Mouse (Mus musculus) spleen, adult 2 months (tissue): Measurements from ENCODE around the gene Pacsin2.

Experiments used
- CTCF ChIP-seq: fragments of 200-500 bp; IDR thresholded peaks from 2 replicates; pipeline ENCODE4 v1.5.1; 2011; ENCODE audit warnings: mild to moderate bottlenecking, inconsistent platforms; ENCODE audit not compliant: insufficient read depth, insufficient read length, insufficient replicate concordance; ENCODE audit errors: extremely low read depth
- POLR2A ChIP-seq: fragments of 200-500 bp; IDR thresholded peaks from 2 replicates; pipeline ENCODE4 v1.6.1; 2011; ENCODE audit warnings: low read depth, low read length, inconsistent platforms

DNA sequence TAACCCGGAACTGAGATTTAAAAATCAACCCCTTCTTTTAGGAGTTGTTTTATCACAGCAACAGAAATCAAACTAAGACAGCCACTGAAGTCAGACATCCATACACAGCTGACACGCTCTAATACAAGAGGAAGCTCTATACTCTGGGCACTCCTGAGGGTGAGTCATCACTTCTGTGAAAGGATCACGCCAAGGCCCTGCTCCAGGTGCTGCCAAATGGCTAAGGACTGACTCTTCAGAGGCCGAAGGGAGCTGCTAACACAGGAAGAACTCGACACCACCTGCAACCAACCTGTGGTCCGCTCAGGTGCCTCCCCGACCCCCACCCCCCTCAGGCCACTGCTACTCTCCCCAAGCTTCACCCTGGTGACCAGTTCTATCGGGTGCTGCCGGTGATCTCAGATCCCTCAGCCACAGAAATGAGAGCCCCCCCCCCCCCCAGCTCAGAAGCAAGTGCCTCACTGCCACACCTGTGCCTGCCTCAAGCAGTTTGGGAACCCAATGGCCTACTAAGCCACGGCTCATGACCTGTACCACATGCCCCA is 34.9 kb upstream of the Pacsin2 start:
- no peak for TF ChIP-seq CTCF
- TF ChIP-seq POLR2A: no peak
